ENCODE assay signal across 20 mouse cellular contexts in the genomic region with DNA sequence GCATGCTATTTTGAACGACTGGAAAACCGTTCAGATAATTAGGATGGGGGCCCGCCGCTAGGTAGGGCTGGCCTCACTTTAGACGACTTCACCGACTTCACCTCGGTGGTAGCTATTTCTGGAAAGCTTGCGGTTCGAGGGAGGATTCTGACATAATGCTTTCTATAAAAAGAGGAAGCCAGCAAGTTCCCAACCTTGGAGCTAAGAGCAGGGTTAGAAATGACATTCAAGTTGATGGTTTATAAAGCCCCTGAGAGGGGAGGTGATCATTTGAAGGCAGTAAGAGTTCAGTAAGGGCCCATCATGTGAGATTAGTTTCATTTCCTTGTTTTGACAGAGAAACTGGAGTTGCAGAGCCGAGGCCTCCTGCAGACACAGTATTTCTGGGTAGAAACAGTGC.
DNase-seq lines count a peak whose midpoint lies in the region; ATAC-seq and TF ChIP-seq lines count a peak whose summit lies in the region.
"Had no signal": no experiment of that assay in that cellular context is flagged by ENCODE, and none has a peak within 500 bp of the region (broad histone marks: within the 10 kb centered on the region; RNA-seq: fewer than 3 reads in every experiment).

No protein-coding gene starts in this region.

- no peaks in the 10 kb centered on the region for H3K79me2 ChIP-seq in CH12.LX (replicated peaks; ENCODE audit: control insufficient read depth, extremely low read depth, insufficient read depth, poor library complexity, severe bottlenecking)

- TF ChIP-seq POLR2A in CH12.LX (IDR thresholded peaks at IDR 0.05; ENCODE audit: low read depth, low read length): no peak

- dilution Hi-C loops in CH12.LX (cut with MboI; ENCODE audit: extremely low pct_ligation_motif_present, extremely low pct_unique_long_range_greater_than_20kb, low sequenced_read_pairs): no loop called here

- H3K4me3 ChIP-seq in heart, embryonic 10.5 days: no peak overlapping the region
- H3K4me3 ChIP-seq in CH12.LX (replicated peaks in 1 of 3; ENCODE audit: low read depth in 2 of 3, low read length in 2 of 3, poor library complexity in 1 of 3): peak overlapping the region in 1 of 3 experiments; percentile 41
- H3K4me3 ChIP-seq in embryonic facial prominence, embryonic 14.5 days (ENCODE audit: low read depth, low read length): no peak overlapping the region
- H3K4me3 ChIP-seq: erythroblast, embryonic 14.5 days; forebrain, embryonic 15.5 days; midbrain, embryonic 13.5 days; myocyte; neural tube, embryonic 15.5 days had no signal

- peak in 1 of 2 experiments; percentile 19; a peak in 1 of 4 replicates for TF ChIP-seq CTCF in CH12.LX (conservative IDR thresholded peaks at IDR 0.05 in 1 of 2, IDR thresholded peaks at IDR 0.05 in 1 of 2; ENCODE audit: low read depth in 2 of 2, low read length in 2 of 2)

- TF ChIP-seq EP300 in CH12.LX (IDR thresholded peaks at IDR 0.05; ENCODE audit: low read length): no peak; the same call in none of the 2 replicates

- H3K27ac ChIP-seq in heart, embryonic 10.5 days: peak overlapping the region; percentile 52; the same call in 1 of the 2 replicates
- H3K27ac ChIP-seq in CH12.LX (ENCODE audit: insufficient read depth, low read depth): peak overlapping the region; percentile 23
- H3K27ac ChIP-seq in embryonic facial prominence, embryonic 14.5 days (replicated peaks; ENCODE audit: low read depth, low read length): no peak overlapping the region
- H3K27ac ChIP-seq: forebrain, embryonic 15.5 days; hindbrain, postnatal 0 days; kidney, postnatal 0 days; midbrain, embryonic 13.5 days; neural tube, embryonic 15.5 days had no signal

- H3K4me2 ChIP-seq in CH12.LX (ENCODE audit: insufficient read depth, low read depth, poor library complexity, severe bottlenecking): peak overlapping the region; percentile 5
- no peak overlapping the region for H3K4me2 ChIP-seq in embryonic facial prominence, embryonic 14.5 days (ENCODE audit: low read depth, low read length)
- H3K4me2 ChIP-seq: forebrain, embryonic 15.5 days; midbrain, embryonic 13.5 days; neural tube, embryonic 15.5 days had no signal

- no peak for ATAC-seq in embryonic facial prominence, embryonic 14.5 days (ENCODE audit: low read depth)
- no peak for ATAC-seq in cerebellum, adult (ENCODE audit: insufficient number of reproducible peaks, low FRiP score, low TSS enrichment)
- ATAC-seq: forebrain, embryonic 15.5 days; hindbrain, postnatal 0 days; liver, postnatal 0 days; midbrain, embryonic 13.5 days had no signal

- H3K27me3 ChIP-seq in heart, embryonic 10.5 days (ENCODE audit: insufficient read depth, poor library complexity, severe bottlenecking): 0 out of 2 replicates have a peak, but pooled peaks cover 3% of the 10 kb centered on the region
- no peaks in the 10 kb centered on the region for H3K27me3 ChIP-seq in CH12.LX (replicated peaks)
- H3K27me3 ChIP-seq in embryonic facial prominence, embryonic 14.5 days (replicated peaks; ENCODE audit: control insufficient read depth, insufficient read depth, low read length): no peaks in the 10 kb centered on the region
- H3K27me3 ChIP-seq: forebrain, embryonic 15.5 days; midbrain, embryonic 13.5 days; neural tube, embryonic 15.5 days had no signal

- no peaks in the 10 kb centered on the region for H3K36me3 ChIP-seq in heart, embryonic 10.5 days
- H3K36me3 ChIP-seq in CH12.LX (replicated peaks in 1 of 2; ENCODE audit: control insufficient read depth in 1 of 2, insufficient read depth in 1 of 2, low read length in 1 of 2): no peaks in the 10 kb centered on the region
- H3K36me3 ChIP-seq in embryonic facial prominence, embryonic 14.5 days (ENCODE audit: control insufficient read depth, insufficient read depth, low read length): no peaks in the 10 kb centered on the region
- H3K36me3 ChIP-seq: forebrain, embryonic 15.5 days; midbrain, embryonic 13.5 days; neural tube, embryonic 15.5 days had no signal

- no peaks in the 10 kb centered on the region for H3K9me3 ChIP-seq in heart, embryonic 10.5 days
- peaks cover 9% of the 10 kb centered on the region for H3K9me3 ChIP-seq in CH12.LX (replicated peaks; ENCODE audit: low read length)
- 0 out of 2 replicates have a peak, but pooled peaks cover 4% of the 10 kb centered on the region for H3K9me3 ChIP-seq in embryonic facial prominence, embryonic 14.5 days (ENCODE audit: control insufficient read depth, low read length)
- H3K9me3 ChIP-seq: midbrain, embryonic 13.5 days; neural tube, embryonic 15.5 days had no signal

- no peak for DNase-seq in heart, embryonic 10.5 days (ENCODE audit: low spot score)
- no peak for DNase-seq in heart, postnatal 14 days
- peak; percentile 89 for DNase-seq in CH12.LX (ENCODE audit: extremely low read depth)
- DNase-seq in embryonic facial prominence, embryonic 14.5 days (ENCODE audit: low spot score): peak; percentile 49
- peak; percentile 22 for DNase-seq in heart, postnatal 4 days
- DNase-seq in kidney, postnatal 14 days: no peak
- DNase-seq in urinary bladder, postnatal 25 days (ENCODE audit: low spot score): no peak
- DNase-seq: adrenal gland, postnatal 36 days; cerebellum, postnatal 14 days; kidney, adult 11 months; thymus, postnatal 14 days had no signal

- WGBS in heart, embryonic 10.5 days: 54% methylated on average over 10 of the region's 10 CpGs
- 55% methylated on average over 10 of the region's 10 CpGs for WGBS in embryonic facial prominence, embryonic 14.5 days

- intact Hi-C loops in heart, postnatal 14 days (cut with DNase I): loop anchor here (5.0 kb wide), 1 partner anchor 166 kb away; a partner anchor contains a TSS

- in situ Hi-C loops in CH12.LX (cut with MboI; ENCODE audit: low pct_ligation_motif_present, low pct_unique_long_range_greater_than_20kb, low sequenced_read_pairs): loop anchor here (25.0 kb wide), 1 partner anchor 219 kb away; no protein-coding TSS in a partner anchor

- H3K9ac ChIP-seq in CH12.LX (ENCODE audit: insufficient read depth, low read depth): peak overlapping the region; percentile 18; the same call in 1 of the 2 replicates
- no peak overlapping the region for H3K9ac ChIP-seq in embryonic facial prominence, embryonic 14.5 days (ENCODE audit: low read depth, low read length)
- H3K9ac ChIP-seq: forebrain, embryonic 15.5 days; liver, postnatal 0 days; midbrain, embryonic 13.5 days; neural tube, embryonic 15.5 days had no signal

- peaks cover 8% of the 10 kb centered on the region; the same call in 1 of the 2 replicates for H3K4me1 ChIP-seq in heart, embryonic 10.5 days
- peaks cover 11 to 36% of the 10 kb centered on the region in 2 experiments; a peak in 3 of 4 replicates for H3K4me1 ChIP-seq in CH12.LX (ENCODE audit: control insufficient read depth in 1 of 2, insufficient read depth in 2 of 2)
- 0 out of 2 replicates have a peak, but pooled peaks cover 2% of the 10 kb centered on the region for H3K4me1 ChIP-seq in embryonic facial prominence, embryonic 14.5 days (ENCODE audit: control insufficient read depth, insufficient read depth, low read length)
- H3K4me1 ChIP-seq: midbrain, embryonic 13.5 days; neural tube, embryonic 15.5 days had no signal

- peak; percentile 2 for TF ChIP-seq RAD21 in CH12.LX (IDR thresholded peaks at IDR 0.05; ENCODE audit: low read depth, low read length)

TF ChIP-seq in CH12.LX, 34 proteins besides CTCF, POLR2A, EP300 and RAD21 (continues in another document):
- TF ChIP-seq MAZ (IDR thresholded peaks at IDR 0.05; ENCODE audit: low read depth, low read length) (no peak), JUND (conservative IDR thresholded peaks at IDR 0.05; ENCODE audit: low read depth, low read length) (peak; percentile 62; the same call in 1 of the 2 replicates), CHD1 (IDR thresholded peaks at IDR 0.05; ENCODE audit: low read depth, low read length) (no peak), NELFE (IDR thresholded peaks at IDR 0.05; ENCODE audit: low read depth, low read length) (no peak), HCFC1 (IDR thresholded peaks at IDR 0.05; ENCODE audit: low read depth, low read length) (no peak; the same call in 1 of the 2 replicates), NRF1 (IDR thresholded peaks at IDR 0.05; ENCODE audit: low read depth, low read length) (no peak), ZKSCAN1 (IDR thresholded peaks at IDR 0.05; ENCODE audit: borderline replicate concordance, low read depth, low read length) (no peak), RCOR1 (conservative IDR thresholded peaks at IDR 0.05; ENCODE audit: low read depth, low read length) (no peak; the same call in 1 of the 2 replicates), KAT2A (IDR thresholded peaks at IDR 0.05; ENCODE audit: insufficient replicate concordance, low read length) (no peak), POLR2AphosphoS2 (IDR thresholded peaks at IDR 0.05; ENCODE audit: low read depth, low read length) (no peak), TBP (conservative IDR thresholded peaks at IDR 0.05; ENCODE audit: low read depth, low read length) (no peak), USF2 (conservative IDR thresholded peaks at IDR 0.05; ENCODE audit: low read depth, low read length) (no peak), CHD2 (IDR thresholded peaks at IDR 0.05; ENCODE audit: low read length) (no peak; the same call in 1 of the 2 replicates), E2F4 (IDR thresholded peaks at IDR 0.05; ENCODE audit: insufficient replicate concordance, low read depth, low read length) (no peak), ETS1 (conservative IDR thresholded peaks at IDR 0.05; ENCODE audit: low read depth, low read length) (peak; percentile 85), ELF1 (IDR thresholded peaks at IDR 0.05; ENCODE audit: low read depth, low read length) (0 out of 2 replicates have a peak, but pooled peaks have one; percentile 34), GABPA (IDR thresholded peaks at IDR 0.05; ENCODE audit: insufficient replicate concordance, low read depth, low read length) (no peak), IRF4 (IDR thresholded peaks at IDR 0.05; ENCODE audit: low read depth, low read length) (peak; percentile 91), MYC (IDR thresholded peaks at IDR 0.05; ENCODE audit: low read depth, low read length) (0 out of 2 replicates have a peak, but pooled peaks have one; percentile 46), SIN3A (IDR thresholded peaks at IDR 0.05; ENCODE audit: low read length) (0 out of 2 replicates have a peak, but pooled peaks have one; percentile 41), JUN (IDR thresholded peaks at IDR 0.05; ENCODE audit: insufficient read depth, low read depth, low read length) (peak; percentile 38; the same call in 1 of the 2 replicates), BHLHE40 (IDR thresholded peaks at IDR 0.05; ENCODE audit: low read depth, low read length) (peak; percentile 77), ZC3H11A (IDR thresholded peaks at IDR 0.05; ENCODE audit: low read depth, low read length) (no peak), TCF12 (IDR thresholded peaks at IDR 0.05; ENCODE audit: low read depth, low read length) (no peak; the same call in 1 of the 2 replicates), ZNF384 (IDR thresholded peaks at IDR 0.05; ENCODE audit: low read depth, low read length) (0 out of 2 replicates have a peak, but pooled peaks have one; percentile 3), MAX (IDR thresholded peaks at IDR 0.05; ENCODE audit: low read length) (peak; percentile 55; the same call in 1 of the 2 replicates), PAX5 (IDR thresholded peaks at IDR 0.05; ENCODE audit: low read length) (no peak)

Comparison
In these comparisons a context has a peak if more than half of its experiments do, and no peak if none do; other contexts are left out.
1. DNase-seq: peak in CH12.LX (single experiment), embryonic facial prominence, embryonic 14.5 days (single experiment) and heart, postnatal 4 days (single experiment); none in heart, embryonic 10.5 days (single experiment), heart, postnatal 14 days (0 of 2), kidney, postnatal 14 days (single experiment) and urinary bladder, postnatal 25 days (single experiment).